Mouse (Mus musculus) liver, embryonic 13.5 days (tissue): ENCODE results near the gene Rhox3h. TPM values are rescaled to one million over a fixed set of nuclear protein-coding genes. Genes with fewer than 3 reads are reported as not detected.
"Not testable (repeated sequence)": the region's sequence is repeated elsewhere in the genome, so short reads cannot be mapped to it uniquely, and the experiment has no call there.

Experiments used
- ATAC-seq: fragments of 200-750 bp; cut with Nextera tagmentation; 2 replicates; pipeline ENCODE4 v1.8.0; 2017; ENCODE audit warnings: low read depth, mild to moderate bottlenecking, moderate number of reproducible peaks, moderate library complexity
- DNase-seq: peaks from one replicate; pipeline ENCODE4 v3.0.0; 2022
- H3K27ac ChIP-seq: fragments of 300-500 bp; sonication (generic); 2 replicates; pipeline ENCODE4 v1.5.1; 2015; ENCODE audit warnings: moderate library complexity, mild to moderate bottlenecking, inconsistent platforms
- H3K27me3 ChIP-seq: fragments of 300-500 bp; sonication (generic); 2 replicates; pipeline ENCODE4 v1.6.1; 2015; ENCODE audit warnings: mild to moderate bottlenecking, inconsistent platforms
- H3K36me3 ChIP-seq: fragments of 300-500 bp; sonication (generic); 2 replicates; pipeline ENCODE4 v1.6.1; 2015; ENCODE audit warnings: mild to moderate bottlenecking, inconsistent platforms
- H3K4me1 ChIP-seq: fragments of 300-500 bp; sonication (generic); replicated peaks from 2 replicates; pipeline ENCODE4 v1.6.1; 2015; ENCODE audit warnings: inconsistent platforms
- H3K4me2 ChIP-seq: fragments of 300-500 bp; sonication (generic); 2 replicates; pipeline ENCODE4 v1.6.1; 2015; ENCODE audit warnings: inconsistent platforms, mild to moderate bottlenecking, moderate library complexity
- H3K4me3 ChIP-seq: fragments of 300-500 bp; sonication (generic); replicated peaks from 2 replicates; pipeline ENCODE4 v1.5.1; 2015; ENCODE audit warnings: mild to moderate bottlenecking, inconsistent platforms
- H3K9ac ChIP-seq: fragments of 300-500 bp; sonication (generic); 2 replicates; pipeline ENCODE4 v1.6.1; 2015; ENCODE audit warnings: mild to moderate bottlenecking, inconsistent platforms
- H3K9me3 ChIP-seq: fragments of 300-500 bp; sonication (generic); replicated peaks from 2 replicates; pipeline ENCODE4 v1.6.1; 2016; ENCODE audit warnings: inconsistent platforms
- WGBS: fragments of 180-500 bp; shearing (Covaris S2); methylation state at CpG from one replicate; pipeline ENCODE4 v1.1.7; 2015; ENCODE audit not compliant: insufficient replicate concordance; 5-methylcytosine and 5-hydroxymethylcytosine counted together
- polyA plus RNA-seq: library from polyadenylated mRNA; unstranded; fragments of >200 nt; fragmentation: Nextera tagmentation; extraction: Ambion mirVana; gene quantifications from 2 replicates; pipeline ENCODE4 v1.2.1, GENCODE M21; 2015

The Rhox3h gene
- polyA plus RNA-seq, result not detected in 2 replicates

DNA sequence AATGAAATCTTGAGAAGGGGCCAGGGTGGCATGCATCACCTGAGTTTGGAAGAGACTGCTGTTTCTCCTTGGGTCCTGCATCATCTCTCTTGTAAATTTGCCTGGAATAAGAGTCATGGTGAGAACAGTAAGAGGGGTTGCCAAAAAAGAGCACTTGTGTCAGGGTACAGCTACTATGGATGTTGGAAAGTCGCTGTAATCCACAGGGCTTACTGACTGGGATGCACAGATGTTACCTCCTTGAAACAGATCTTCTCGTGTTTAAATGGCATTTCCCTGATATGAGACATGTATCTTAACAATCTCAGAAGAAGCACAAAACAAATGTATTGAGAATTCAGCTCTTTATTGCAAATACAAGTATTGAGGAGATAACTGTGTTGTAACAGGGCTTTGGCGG lies at the start of gene Rhox3h:
TSS of gene Rhox3h (minus strand) at position 101 of the 400 bp plus-strand sequence.
- H3K27me3 ChIP-seq, H3K9me3 ChIP-seq, H3K4me3 ChIP-seq, H3K9ac ChIP-seq, H3K4me1 ChIP-seq, ATAC-seq, H3K27ac ChIP-seq, DNase-seq, H3K36me3 ChIP-seq, H3K4me2 ChIP-seq: not testable (repeated sequence)
- WGBS, result 71% methylated on average over 1 of the region's 3 CpGs

DNA sequence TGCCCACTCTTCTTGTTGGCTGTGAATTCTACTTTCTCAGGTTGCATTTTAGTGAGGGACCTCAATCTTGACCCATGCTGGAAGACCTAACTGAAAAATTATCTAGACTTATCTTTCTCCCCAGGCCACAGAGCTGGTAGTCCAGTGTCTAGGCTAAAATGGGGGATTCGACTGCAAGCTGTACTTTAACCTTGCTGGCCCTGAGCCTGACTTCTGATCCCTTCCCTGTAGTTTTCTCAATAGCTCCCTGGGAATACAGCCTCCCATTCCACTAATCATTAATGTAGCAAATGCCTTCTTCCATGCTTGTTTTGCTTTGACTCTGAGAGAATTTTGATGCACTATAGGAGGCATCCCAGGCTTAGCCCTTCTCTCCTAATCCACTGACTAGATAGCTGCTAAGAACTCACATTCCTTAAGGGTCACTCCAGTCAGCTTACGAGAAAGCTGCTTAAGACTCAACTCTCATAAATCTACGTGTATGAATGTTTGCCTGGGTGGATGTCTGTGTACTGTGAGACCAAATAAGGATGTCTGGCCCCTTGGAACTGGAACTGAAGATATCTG lies 33.3 kb upstream of the Rhox3h start:
- DNase-seq, result no peak
- Histone ChIP-seq H3K9me3 (no peaks in the 10 kb centered on the region), H3K4me1 (no peaks in the 10 kb centered on the region), H3K4me2 (no peak overlapping the region), H3K4me3 (no peak overlapping the region), H3K27ac (no peak overlapping the region), H3K27me3 (no peaks in the 10 kb centered on the region), H3K9ac (no peak overlapping the region), H3K36me3 (no peaks in the 10 kb centered on the region)
- no peak for ATAC-seq
- WGBS, result 45% methylated on average over 3 of the region's 3 CpGs

DNA sequence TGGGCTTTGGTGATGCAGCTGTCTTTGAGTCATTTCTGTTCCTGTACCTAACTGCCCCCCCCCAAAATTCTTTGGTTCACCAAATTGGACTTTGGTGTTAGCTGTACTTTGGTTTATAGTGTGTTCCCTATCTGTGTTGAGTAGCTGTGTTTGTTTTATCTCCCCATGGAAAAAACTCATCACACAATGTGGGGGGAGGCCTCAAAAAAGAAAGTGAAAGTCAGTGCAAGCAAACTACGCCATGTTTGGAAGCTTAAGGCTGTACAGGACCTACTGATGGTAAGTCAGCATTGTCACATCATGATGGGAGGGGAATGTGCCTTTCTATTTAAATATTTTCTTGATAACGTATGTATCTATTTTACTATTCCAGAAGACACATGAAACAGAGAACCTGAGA lies 23.7 kb upstream of the Rhox3h start:
- WGBS, result 58% methylated on average over 2 of the region's 2 CpGs
- Histone ChIP-seq H3K4me3 (no peak overlapping the region), H3K4me1 (no peaks in the 10 kb centered on the region), H3K9ac (no peak overlapping the region), H3K4me2 (no peak overlapping the region), H3K9me3 (no peaks in the 10 kb centered on the region), H3K27ac (no peak overlapping the region), H3K36me3 (no peaks in the 10 kb centered on the region), H3K27me3 (no peaks in the 10 kb centered on the region)
- DNase-seq, result no peak
- ATAC-seq, result no peak

DNA sequence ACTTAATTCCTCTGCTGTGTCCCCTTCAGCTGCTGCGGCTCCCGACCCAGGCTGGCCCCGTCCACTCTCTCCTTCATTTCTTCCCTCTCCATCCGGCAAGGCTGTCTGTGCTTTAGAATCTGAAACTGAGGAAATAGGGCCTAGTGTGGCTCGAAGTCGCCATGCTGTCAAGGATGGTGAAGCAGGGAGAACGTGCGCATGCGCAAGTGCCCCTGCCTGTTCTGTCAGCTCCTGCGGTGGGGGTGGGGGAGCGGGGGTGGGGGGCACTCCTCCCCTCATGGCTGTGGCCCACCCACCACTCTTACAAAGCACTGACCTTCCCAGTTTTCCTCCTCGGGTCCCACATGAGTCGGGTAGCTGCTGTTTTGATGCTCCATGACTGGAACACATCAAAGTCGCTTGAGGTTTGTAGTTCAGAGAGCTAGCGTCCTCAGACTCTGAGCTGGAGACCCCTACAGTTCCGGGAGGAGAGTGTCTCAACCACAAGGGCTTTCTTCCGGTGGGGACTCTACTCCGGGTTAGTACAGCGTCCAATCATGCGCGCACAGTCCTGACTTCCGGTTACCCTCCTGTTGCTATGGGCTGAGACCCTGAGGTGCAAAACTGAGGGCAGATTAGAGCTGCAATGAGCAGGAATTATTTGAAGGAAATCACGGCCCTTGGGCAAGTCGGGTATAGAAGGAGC lies 14.6 kb upstream of the Rhox3h start:
- Histone ChIP-seq H3K4me2 (no peak overlapping the region), H3K36me3 (no peaks in the 10 kb centered on the region), H3K4me3 (no peak overlapping the region), H3K27ac (no peak overlapping the region), H3K27me3 (no peaks in the 10 kb centered on the region), H3K9me3 (peaks cover 5% of the 10 kb centered on the region; the same call in 1 of the 2 replicates), H3K4me1 (no peaks in the 10 kb centered on the region), H3K9ac (no peak overlapping the region)
- WGBS, result 74% methylated on average over 24 of the region's 24 CpGs
- no peak for ATAC-seq
- DNase-seq, result no peak

DNA sequence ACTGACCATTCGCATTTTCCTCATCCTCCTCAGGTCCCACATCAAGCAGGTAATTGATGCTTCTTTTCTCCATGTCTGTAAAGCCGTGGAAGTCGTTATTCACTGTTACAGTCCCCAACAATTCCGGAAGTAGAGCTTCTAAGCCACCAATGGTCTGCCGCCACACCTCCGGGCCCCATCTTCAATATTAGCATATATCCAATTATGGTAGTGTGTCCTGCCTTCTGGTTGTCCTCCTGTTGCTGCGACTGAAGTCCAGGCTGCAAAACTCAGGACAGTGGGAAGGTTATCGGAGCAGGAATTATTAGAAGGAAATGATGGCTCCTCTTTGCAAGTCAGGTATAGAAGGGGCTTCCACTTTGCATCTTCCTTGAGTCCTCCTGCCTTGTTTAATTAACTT lies 4.6 kb upstream of the Rhox3h start, which contains the start of gene Rhox2h:
TSS of gene Rhox2h (minus strand) at position 101 of the 400 bp plus-strand sequence.
- H3K27ac ChIP-seq, H3K27me3 ChIP-seq, H3K9ac ChIP-seq, ATAC-seq, H3K9me3 ChIP-seq, H3K36me3 ChIP-seq, H3K4me2 ChIP-seq, H3K4me1 ChIP-seq, H3K4me3 ChIP-seq, DNase-seq: not testable (repeated sequence)
- 74% methylated on average over 8 of the region's 8 CpGs for WGBS

DNA sequence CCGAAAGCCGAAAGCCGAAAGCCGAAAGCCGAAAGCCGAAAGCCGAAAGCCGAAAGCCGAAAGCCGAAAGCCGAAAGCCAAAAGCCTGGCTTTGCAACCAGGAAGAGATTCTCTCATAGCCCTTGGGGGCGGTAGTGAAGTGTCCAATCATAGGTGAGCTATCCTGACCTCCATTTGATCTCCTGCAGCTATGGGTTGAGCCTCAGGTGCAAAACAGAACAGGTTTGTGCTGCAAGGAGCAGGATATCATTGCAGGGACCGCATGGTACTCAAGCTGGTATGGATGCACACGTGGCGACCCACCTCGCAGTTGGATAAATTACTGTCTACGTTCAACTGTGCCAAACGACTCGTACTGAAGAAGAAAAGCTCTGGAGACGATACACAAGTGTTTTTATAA lies 17.3 kb downstream of the Rhox3h start, which contains the start of gene Rhox4g:
TSS of gene Rhox4g (minus strand) at position 101 of the 400 bp plus-strand sequence.
- H3K27ac ChIP-seq, H3K4me3 ChIP-seq, H3K36me3 ChIP-seq, H3K4me1 ChIP-seq, ATAC-seq, H3K4me2 ChIP-seq, H3K9me3 ChIP-seq, H3K9ac ChIP-seq, H3K27me3 ChIP-seq, DNase-seq: not testable (repeated sequence)
- 82% methylated on average over 18 of the region's 20 CpGs for WGBS

DNA sequence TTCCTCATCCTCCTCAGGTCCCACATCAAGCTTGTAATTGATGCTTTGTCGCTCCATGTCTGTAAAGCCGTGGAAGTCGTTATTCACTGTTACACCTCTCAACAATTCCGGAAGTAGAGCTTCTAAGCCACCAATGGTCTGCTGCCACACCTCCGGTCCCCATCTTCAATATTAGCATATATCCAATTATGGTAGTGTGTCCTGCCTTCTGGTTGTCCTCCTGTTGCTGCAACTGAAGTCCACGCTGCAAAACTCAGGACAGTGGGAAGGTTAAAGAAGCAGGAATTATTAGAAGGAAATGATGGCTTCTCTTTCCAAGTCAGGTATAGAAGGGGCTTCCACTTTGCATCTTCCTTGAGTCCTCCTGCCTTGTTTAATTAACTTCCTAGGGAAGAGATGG lies 25.2 kb downstream of the Rhox3h start, which contains the start of gene Rhox2g:
TSS of gene Rhox2g (minus strand) at position 101 of the 400 bp plus-strand sequence.
- WGBS, result 69% methylated on average over 6 of the region's 6 CpGs
- H3K4me2 ChIP-seq, result not testable (repeated sequence)

DNA sequence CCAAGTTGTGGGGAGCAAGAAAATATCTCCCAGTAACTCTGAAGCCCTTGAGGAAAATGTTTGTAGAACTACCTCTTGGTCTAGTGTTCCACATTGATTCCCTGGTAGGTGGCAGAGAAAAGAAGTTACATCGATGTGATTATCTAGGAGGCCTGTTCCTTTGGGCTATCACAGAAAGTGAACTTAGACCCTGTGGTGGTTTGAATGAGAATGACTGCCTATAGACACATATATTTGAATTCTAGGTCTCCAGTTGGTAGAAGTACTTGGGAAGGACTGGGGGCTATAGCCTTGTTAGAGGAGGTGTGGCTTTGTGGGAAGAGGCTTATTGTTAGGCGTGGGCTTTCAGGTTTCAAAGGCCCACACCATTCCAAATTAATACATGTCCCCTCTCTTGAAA lies 40.1 kb downstream of the Rhox3h start, which contains the start of gene Rhox3g:
TSS of gene Rhox3g (minus strand) at position 101 of the 400 bp plus-strand sequence.
- 73% methylated on average over 2 of the region's 2 CpGs for WGBS
- not testable (repeated sequence) for H3K4me1 ChIP-seq, H3K9me3 ChIP-seq, DNase-seq, H3K36me3 ChIP-seq, H3K27ac ChIP-seq, H3K27me3 ChIP-seq, ATAC-seq, H3K4me2 ChIP-seq, H3K4me3 ChIP-seq, H3K9ac ChIP-seq

More for the DNA sequence above, 25.2 kb downstream of the Rhox3h start, which contains the start of gene Rhox2g:
- H3K9ac ChIP-seq, H3K4me1 ChIP-seq, DNase-seq, H3K36me3 ChIP-seq, H3K9me3 ChIP-seq, H3K27me3 ChIP-seq, ATAC-seq, H3K27ac ChIP-seq, H3K4me3 ChIP-seq: not testable (repeated sequence)

Other genes starting within 250 kb of the Rhox3h start
- gene Rhox4b, start 236.3 kb downstream of the Rhox3h start, polyA plus RNA-seq, result not detected in 2 replicates
- not detected in 2 replicates for gene Rhox2c, start 215.1 kb downstream of the Rhox3h start, polyA plus RNA-seq
- not detected in 2 replicates for gene Rhox3c, start 210.2 kb downstream of the Rhox3h start, polyA plus RNA-seq
- not detected in 2 replicates for gene Rhox4c, start 188.4 kb downstream of the Rhox3h start, polyA plus RNA-seq
- gene Rhox2d, start 175.3 kb downstream of the Rhox3h start, polyA plus RNA-seq, result not detected in 2 replicates
- gene Rhox4d, start 154.4 kb downstream of the Rhox3h start, polyA plus RNA-seq, result not detected in 2 replicates
- not detected in 2 replicates for gene Rhox2e, start 138.3 kb downstream of the Rhox3h start, polyA plus RNA-seq
- gene Rhox3e, start 126.7 kb downstream of the Rhox3h start, polyA plus RNA-seq, result not detected in 2 replicates
- not detected in 2 replicates for gene Rhox4e, start 111.4 kb downstream of the Rhox3h start, polyA plus RNA-seq
- gene Rhox2f, start 97.4 kb downstream of the Rhox3h start, polyA plus RNA-seq, result not detected in 2 replicates
- gene Rhox3f, start 87.8 kb downstream of the Rhox3h start, polyA plus RNA-seq, result not detected in 2 replicates
- gene Rhox4f, start 61.1 kb downstream of the Rhox3h start, polyA plus RNA-seq, result not detected in 2 replicates
- gene Rhox3g, start 40.2 kb downstream of the Rhox3h start, polyA plus RNA-seq, result not detected in 2 replicates
- gene Rhox2g, start 25.3 kb downstream of the Rhox3h start, polyA plus RNA-seq, result not detected in 2 replicates
- gene Rhox4g, start 17.4 kb downstream of the Rhox3h start, polyA plus RNA-seq, result not detected in 2 replicates
- gene Rhox2h, start 4.5 kb upstream of the Rhox3h start, polyA plus RNA-seq, result not detected in 2 replicates
- gene Rhox5, start 136.1 kb upstream of the Rhox3h start, polyA plus RNA-seq, result 3.1 and 3.2 TPM in 2 replicates
- gene Rhox6, start 158.1 kb upstream of the Rhox3h start, polyA plus RNA-seq, result not detected in 2 replicates
- gene Rhox7a, start 162.9 kb upstream of the Rhox3h start, polyA plus RNA-seq, result not detected in 2 replicates
- not detected in 2 replicates for gene Rhox8, start 210.2 kb upstream of the Rhox3h start, polyA plus RNA-seq
- gene Rhox7b, start 228.5 kb upstream of the Rhox3h start, polyA plus RNA-seq, result not detected in 2 replicates
- gene Rhox9, start 233.0 kb upstream of the Rhox3h start, polyA plus RNA-seq, result not detected in 2 replicates